Comparison of ENCODE assay signal across 25 mouse cellular contexts in the genomic region with DNA sequence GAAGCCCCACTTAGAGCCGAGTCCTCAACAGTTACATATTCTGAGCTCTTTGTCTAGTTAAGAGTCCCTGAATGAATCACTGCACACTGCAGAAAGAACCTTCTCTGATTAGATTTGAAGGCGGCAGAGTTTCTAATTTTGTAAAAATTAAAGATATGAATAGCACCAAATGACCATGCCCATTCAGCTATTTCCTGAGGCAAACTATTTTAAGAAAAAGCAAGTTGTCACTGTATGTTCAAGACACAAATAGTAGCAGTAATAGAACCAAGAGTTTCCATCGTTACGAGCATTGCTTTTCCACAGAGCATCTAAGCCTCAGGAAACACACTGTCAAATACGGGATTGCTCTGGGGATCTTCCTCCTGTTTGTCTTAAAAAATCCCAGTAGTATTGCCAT.
"Had no signal": no experiment of that assay in that cellular context is flagged by ENCODE, and none has a peak within 500 bp of the region (broad histone marks: within the 10 kb centered on the region; RNA-seq: fewer than 3 reads in every experiment).

No protein-coding gene starts in this region.

- ATAC-seq: hindbrain, postnatal 0 days; intestine, embryonic 16.5 days had no signal

- DNase-seq: gastrocnemius, postnatal 14 days; gastrocnemius, postnatal 36 days; heart, adult 11 months; heart, adult 2 months; heart, postnatal 14 days; heart, postnatal 36 days; kidney, adult 18-20 months; kidney, adult 8-10 months; kidney, postnatal 10 days; kidney, postnatal 25 days; kidney, postnatal 4 days; liver; liver, embryonic 13.5 days had no signal

- H3K27ac ChIP-seq: heart, adult 2 months; heart, embryonic 13.5 days; heart, embryonic 15.5 days; hindbrain, embryonic 13.5 days; hindbrain, embryonic 15.5 days; hindbrain, postnatal 0 days; left cerebral cortex, adult 2 months; limb, embryonic 10.5 days; limb, embryonic 12.5 days; liver, embryonic 13.5 days had no signal

- H3K4me1 ChIP-seq: heart, embryonic 15.5 days; hindbrain, embryonic 13.5 days; hindbrain, embryonic 15.5 days; limb, embryonic 10.5 days had no signal

- H3K9me3 ChIP-seq: heart, embryonic 13.5 days; heart, embryonic 15.5 days; hindbrain, embryonic 13.5 days; hindbrain, embryonic 15.5 days; limb, embryonic 10.5 days; limb, embryonic 12.5 days; liver, embryonic 13.5 days had no signal

- H3K9ac ChIP-seq: heart, embryonic 13.5 days; heart, embryonic 15.5 days; hindbrain, embryonic 13.5 days; hindbrain, embryonic 15.5 days; limb, embryonic 12.5 days; liver, embryonic 13.5 days had no signal

- H3K4me2 ChIP-seq: heart, embryonic 11.5 days; heart, embryonic 13.5 days; heart, embryonic 15.5 days; hindbrain, embryonic 13.5 days; hindbrain, embryonic 15.5 days; limb, embryonic 12.5 days; liver, embryonic 11.5 days; liver, embryonic 13.5 days had no signal

- H3K4me3 ChIP-seq: heart, adult 2 months; heart, embryonic 13.5 days; heart, embryonic 15.5 days; hindbrain, embryonic 13.5 days; hindbrain, embryonic 15.5 days; layer of hippocampus, adult 2 months; left cerebral cortex, adult 2 months; limb, embryonic 10.5 days; limb, embryonic 12.5 days; liver, embryonic 13.5 days had no signal

- H3K27me3 ChIP-seq: heart, embryonic 13.5 days; heart, embryonic 15.5 days; hindbrain, embryonic 13.5 days; hindbrain, embryonic 15.5 days; limb, embryonic 12.5 days; liver, embryonic 13.5 days had no signal
